Mouse (Mus musculus) kidney, embryonic 14.5 days (tissue): ENCODE measurements at regions not wholly inside any gene's neighbourhood (a gene's known extent, or its start where the extent isn't known, plus 50 kb on each side); places are given as distances from the start of the nearest gene placed in this dataset.

Experiments
- ATAC-seq: fragments of 200-750 bp; cut with Nextera tagmentation; 2 replicates; pipeline ENCODE4 v1.8.0; 2017; ENCODE audit warnings: moderate number of reproducible peaks, mild to moderate bottlenecking, moderate TSS enrichment, moderate library complexity; ENCODE audit not compliant: low FRiP score, low TSS enrichment
- H3K27ac ChIP-seq: fragments of 300-500 bp; sonication (generic); 2 replicates; pipeline ENCODE4 v1.5.1; 2014; ENCODE audit warnings: low read depth, mild to moderate bottlenecking, low read length, moderate library complexity, mixed read lengths
- H3K27me3 ChIP-seq: fragments of 300-500 bp; sonication (generic); 2 replicates; pipeline ENCODE4 v1.6.1; 2014; ENCODE audit warnings: mild to moderate bottlenecking, low read length; ENCODE audit not compliant: control insufficient read depth, insufficient read depth
- H3K36me3 ChIP-seq: fragments of 300-500 bp; sonication (generic); 2 replicates; pipeline ENCODE4 v1.6.1; 2014; ENCODE audit warnings: low read length, mixed read lengths; ENCODE audit not compliant: control insufficient read depth, insufficient read depth
- H3K4me1 ChIP-seq: fragments of 300-500 bp; sonication (generic); 2 replicates; pipeline ENCODE4 v1.6.1; 2014; ENCODE audit warnings: low read length, mixed read lengths; ENCODE audit not compliant: control insufficient read depth, insufficient read depth
- H3K4me2 ChIP-seq: fragments of 300-500 bp; sonication (generic); replicated peaks from 2 replicates; pipeline ENCODE4 v1.6.1; 2014; ENCODE audit warnings: low read depth, mild to moderate bottlenecking, low read length
- H3K4me3 ChIP-seq: fragments of 300-500 bp; sonication (generic); 2 replicates; pipeline ENCODE4 v1.5.1; 2014; ENCODE audit warnings: mild to moderate bottlenecking, low read length
- H3K9ac ChIP-seq: fragments of 300-500 bp; sonication (generic); 2 replicates; pipeline ENCODE4 v1.6.1; 2014; ENCODE audit warnings: low read depth, mild to moderate bottlenecking, low read length, moderate library complexity
- H3K9me3 ChIP-seq: fragments of 300-500 bp; sonication (generic); 2 replicates; pipeline ENCODE4 v1.6.1; 2016; ENCODE audit warnings: low read length; ENCODE audit not compliant: control insufficient read depth
- WGBS: fragments of 180-500 bp; shearing (Covaris S2); extraction: QIAGEN DNeasy Blood & Tissue Kit; methylation state at CpG from one replicate; pipeline ENCODE4 v1.1.7; 2014; 5-methylcytosine and 5-hydroxymethylcytosine counted together

DNA sequence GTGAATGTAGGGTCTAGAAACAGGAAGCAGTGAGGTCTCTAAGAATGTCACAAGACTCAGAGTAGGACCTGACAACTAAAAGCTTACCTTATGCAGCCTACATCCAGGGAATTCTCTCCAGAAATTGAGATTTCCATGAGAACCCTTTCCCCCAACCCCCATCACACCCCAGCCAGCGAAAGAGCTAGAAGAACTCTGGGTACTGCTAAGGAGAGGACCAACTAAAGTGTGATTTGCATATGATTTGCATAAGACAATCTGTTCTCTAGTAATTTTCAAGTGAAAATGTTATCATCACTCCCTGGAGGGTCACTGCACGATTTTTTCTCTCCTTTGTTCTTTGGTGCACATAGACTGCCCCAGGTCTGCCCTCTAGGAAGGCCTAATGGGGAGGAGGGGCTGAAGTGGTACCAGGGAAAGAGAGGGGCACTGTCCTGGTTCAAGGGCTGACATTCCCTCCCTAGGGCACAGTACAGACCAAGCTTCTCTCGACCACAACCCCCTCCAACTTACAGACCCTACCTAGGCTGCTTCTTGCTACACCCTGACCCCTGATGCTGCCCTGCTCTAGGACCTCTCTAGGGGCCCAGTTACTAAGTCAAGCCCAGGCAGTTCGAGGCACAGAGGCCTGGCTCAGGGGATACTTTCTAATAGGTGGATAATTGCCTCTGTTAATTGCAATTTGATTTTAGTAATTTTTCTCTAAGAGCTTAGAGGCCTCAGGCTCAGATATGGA lies 77.4 kb upstream of the Pja1 start:
- H3K4me2 ChIP-seq: no peak overlapping the region
- H3K4me3 ChIP-seq: no peak overlapping the region
- no peaks in the 10 kb centered on the region for H3K9me3 ChIP-seq
- no peak overlapping the region for H3K9ac ChIP-seq
- H3K27me3 ChIP-seq: no peaks in the 10 kb centered on the region
- no peak for ATAC-seq
- no peak overlapping the region for H3K27ac ChIP-seq
- WGBS: 61% methylated on average over 4 of the region's 4 CpGs
- H3K4me1 ChIP-seq: peaks cover 10% of the 10 kb centered on the region; the same call in 1 of the 2 replicates
- H3K36me3 ChIP-seq: no peaks in the 10 kb centered on the region

DNA sequence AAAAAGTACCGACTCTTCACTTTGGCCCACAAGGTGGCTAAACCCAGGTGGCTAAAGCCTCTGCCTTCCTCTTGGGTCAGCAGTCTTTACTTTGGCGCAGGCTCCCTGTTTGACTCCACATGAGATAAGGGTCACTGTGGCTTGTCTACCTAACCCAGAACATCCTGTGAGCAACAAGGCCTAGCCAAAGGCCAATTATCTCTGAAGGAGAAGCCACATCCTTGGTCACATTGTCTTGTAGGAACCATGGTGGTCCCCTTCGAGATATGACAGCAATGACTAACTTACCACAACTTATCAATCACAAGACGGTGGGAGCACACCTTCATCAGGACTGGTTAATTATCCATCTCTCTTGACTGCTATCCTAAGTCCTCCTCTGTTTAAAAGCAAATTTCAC lies 73.3 kb upstream of the Pja1 start:
- Histone ChIP-seq H3K36me3 (no peaks in the 10 kb centered on the region), H3K9me3 (no peaks in the 10 kb centered on the region), H3K4me1 (no peaks in the 10 kb centered on the region), H3K4me2 (no peak overlapping the region), H3K27ac (no peak overlapping the region), H3K27me3 (no peaks in the 10 kb centered on the region), H3K4me3 (no peak overlapping the region), H3K9ac (no peak overlapping the region)
- ATAC-seq: no peak
- 86% methylated on average over 4 of the region's 4 CpGs for WGBS

DNA sequence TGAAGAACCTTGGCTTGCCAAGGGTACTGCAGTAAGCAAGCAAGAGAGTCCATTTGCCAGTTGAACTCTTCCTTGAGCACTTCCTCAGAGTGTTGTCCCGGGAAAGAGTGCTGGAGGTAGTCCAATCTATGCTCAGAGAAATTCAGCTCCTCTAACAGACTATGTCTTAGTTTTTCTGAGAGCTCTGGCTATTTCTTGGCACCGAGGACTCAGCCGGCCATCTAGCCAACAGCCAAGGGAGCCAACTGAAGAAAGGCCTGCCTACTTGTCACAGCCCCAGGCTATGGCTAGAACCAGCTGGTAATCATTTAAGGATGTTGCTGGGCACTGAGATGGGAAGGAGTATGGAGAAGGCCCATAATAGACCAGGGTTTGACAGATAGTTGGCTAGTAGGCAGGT lies 70.8 kb upstream of the Pja1 start:
- ATAC-seq: no peak
- 91% methylated on average over 3 of the region's 3 CpGs for WGBS
- no peak overlapping the region for H3K4me3 ChIP-seq
- no peaks in the 10 kb centered on the region for H3K9me3 ChIP-seq
- no peak overlapping the region for H3K4me2 ChIP-seq
- H3K4me1 ChIP-seq: no peaks in the 10 kb centered on the region
- H3K36me3 ChIP-seq: no peaks in the 10 kb centered on the region
- H3K27me3 ChIP-seq: no peaks in the 10 kb centered on the region
- H3K27ac ChIP-seq: no peak overlapping the region
- H3K9ac ChIP-seq: no peak overlapping the region

DNA sequence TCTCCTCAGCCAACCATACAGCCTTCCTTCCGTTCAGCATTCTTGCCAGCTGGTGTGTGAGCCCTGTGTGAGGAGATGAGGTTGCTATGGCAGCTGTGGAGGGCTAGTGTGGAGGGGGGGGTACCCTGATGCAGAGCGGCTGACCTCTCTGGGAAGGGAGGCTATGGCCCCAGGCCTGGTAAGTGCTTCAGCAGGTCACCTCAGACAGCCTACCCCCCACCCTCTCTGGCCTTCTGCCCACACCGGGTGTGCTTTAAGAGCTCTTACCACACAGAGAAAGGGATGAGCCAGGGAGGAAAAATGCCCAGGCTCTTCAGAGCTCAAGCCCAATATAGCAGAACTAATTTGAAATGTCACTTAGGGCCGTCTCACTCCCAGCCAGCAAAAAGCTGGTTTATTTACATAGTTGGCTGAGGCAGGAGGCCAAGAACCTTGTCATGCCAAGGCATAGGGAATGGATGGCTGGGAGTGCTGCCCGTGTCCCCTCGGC lies 69.1 kb upstream of the Pja1 start:
- no peak overlapping the region for H3K27ac ChIP-seq
- H3K9me3 ChIP-seq: no peaks in the 10 kb centered on the region
- H3K4me1 ChIP-seq: no peaks in the 10 kb centered on the region
- H3K4me3 ChIP-seq: no peak overlapping the region
- no peaks in the 10 kb centered on the region for H3K27me3 ChIP-seq
- 0 out of 2 replicates have a peak, but pooled peaks have one; percentile 43 for ATAC-seq
- no peaks in the 10 kb centered on the region for H3K36me3 ChIP-seq
- no peak overlapping the region for H3K4me2 ChIP-seq
- no peak overlapping the region for H3K9ac ChIP-seq
- 66% methylated on average over 6 of the region's 6 CpGs for WGBS

DNA sequence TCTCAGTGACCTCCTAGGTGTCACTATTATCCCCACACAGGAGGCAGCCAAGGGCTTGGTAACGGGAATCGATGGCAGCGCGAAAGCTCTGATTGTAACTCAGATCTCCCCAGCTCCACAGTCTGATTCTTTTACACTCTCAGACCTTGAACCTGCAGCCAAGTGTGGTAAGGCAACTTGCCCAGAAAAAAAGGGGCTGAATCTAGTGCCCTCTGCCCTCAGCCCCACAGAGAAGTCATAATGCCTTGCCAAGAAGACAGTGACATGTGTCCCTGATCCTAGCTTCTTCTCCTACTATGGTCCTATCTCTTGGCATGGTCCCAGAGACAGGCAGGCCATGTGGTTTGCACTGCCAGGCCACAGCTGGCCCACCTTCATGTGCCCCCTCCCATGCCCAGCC lies 68.6 kb upstream of the Pja1 start:
- WGBS: 95% methylated on average over 4 of the region's 4 CpGs
- H3K27ac ChIP-seq: no peak overlapping the region

DNA sequence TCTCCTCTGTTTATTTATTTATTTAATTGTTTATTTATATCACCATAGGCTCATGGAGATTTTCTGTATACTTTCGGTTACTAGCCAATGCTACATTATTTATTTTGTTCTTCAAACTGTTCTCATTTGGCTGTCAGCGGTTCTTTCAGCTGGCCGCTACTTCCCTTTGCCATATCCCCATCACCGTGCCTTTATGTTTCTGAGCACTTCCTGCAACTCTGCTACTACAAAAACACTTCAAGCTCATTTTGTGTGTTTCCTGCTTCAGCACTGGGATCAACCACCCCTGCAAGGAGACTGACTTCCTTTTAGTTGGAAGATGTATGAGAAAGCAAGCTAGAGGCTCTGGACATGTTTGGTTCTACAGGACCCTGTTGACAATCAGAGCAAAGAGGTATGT lies 66.7 kb upstream of the Pja1 start:
- no peak overlapping the region for H3K27ac ChIP-seq
- H3K9me3 ChIP-seq: no peaks in the 10 kb centered on the region
- no peak for ATAC-seq
- WGBS: 84% methylated on average over 4 of the region's 4 CpGs
- no peaks in the 10 kb centered on the region for H3K27me3 ChIP-seq
- no peak overlapping the region for H3K4me3 ChIP-seq
- H3K9ac ChIP-seq: no peak overlapping the region
- H3K4me2 ChIP-seq: no peak overlapping the region
- H3K36me3 ChIP-seq: no peaks in the 10 kb centered on the region
- H3K4me1 ChIP-seq: no peaks in the 10 kb centered on the region

More for the DNA sequence above, 68.6 kb upstream of the Pja1 start:
- no peaks in the 10 kb centered on the region for H3K4me1 ChIP-seq
- no peak overlapping the region for H3K4me3 ChIP-seq
- ATAC-seq: no peak
- no peaks in the 10 kb centered on the region for H3K27me3 ChIP-seq
- H3K9me3 ChIP-seq: no peaks in the 10 kb centered on the region
- no peak overlapping the region for H3K9ac ChIP-seq
- no peaks in the 10 kb centered on the region for H3K36me3 ChIP-seq
- no peak overlapping the region for H3K4me2 ChIP-seq

DNA sequence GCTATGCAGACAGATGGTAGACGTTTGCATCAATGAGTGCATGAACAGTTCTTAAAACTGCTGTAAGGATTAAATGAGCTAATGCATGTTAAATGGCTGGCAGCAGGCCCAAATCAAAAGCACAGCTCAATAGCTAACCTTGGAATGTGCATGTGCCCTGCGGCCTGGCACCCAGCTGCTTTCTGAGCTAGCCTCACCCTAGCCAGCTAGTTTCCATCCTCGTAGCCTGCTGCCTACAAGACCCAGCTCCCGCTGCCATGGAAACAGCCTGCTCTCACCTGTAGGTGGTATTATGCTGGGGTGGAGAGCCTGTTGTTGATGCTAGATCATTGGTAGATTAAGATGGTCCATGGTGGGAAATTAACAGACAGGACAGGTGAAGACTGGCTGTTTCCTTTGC lies 63.8 kb upstream of the Pja1 start:
- 73% methylated on average over 4 of the region's 4 CpGs for WGBS
- Histone ChIP-seq H3K4me2 (no peak overlapping the region), H3K27me3 (no peaks in the 10 kb centered on the region; the same call in 1 of the 2 replicates), H3K4me1 (no peaks in the 10 kb centered on the region), H3K36me3 (no peaks in the 10 kb centered on the region), H3K9me3 (no peaks in the 10 kb centered on the region), H3K27ac (no peak overlapping the region), H3K9ac (no peak overlapping the region), H3K4me3 (no peak overlapping the region)
- no peak for ATAC-seq

DNA sequence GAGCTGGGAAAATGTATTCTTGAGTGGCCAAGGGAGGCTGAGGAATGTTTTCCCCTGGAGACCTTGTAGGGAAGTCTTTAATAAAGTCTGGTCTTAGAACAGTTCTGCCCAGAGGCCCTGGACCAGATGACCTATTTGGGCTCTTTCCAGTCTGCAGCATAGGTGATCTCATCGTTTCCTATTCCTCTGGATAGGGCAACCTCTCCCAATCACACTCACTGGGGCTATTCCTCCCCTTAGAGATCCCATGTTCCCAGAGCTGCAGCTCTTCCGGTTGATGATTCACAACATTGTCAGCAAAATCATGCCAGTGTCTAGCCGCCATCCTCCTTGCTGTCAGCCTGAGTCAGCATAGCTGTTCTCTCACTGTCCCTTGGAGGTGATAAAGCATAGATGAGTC lies 60.1 kb upstream of the Pja1 start:
- WGBS: 77% methylated on average over 3 of the region's 3 CpGs
- Histone ChIP-seq H3K27me3 (no peaks in the 10 kb centered on the region; the same call in 1 of the 2 replicates), H3K4me3 (no peak overlapping the region)

DNA sequence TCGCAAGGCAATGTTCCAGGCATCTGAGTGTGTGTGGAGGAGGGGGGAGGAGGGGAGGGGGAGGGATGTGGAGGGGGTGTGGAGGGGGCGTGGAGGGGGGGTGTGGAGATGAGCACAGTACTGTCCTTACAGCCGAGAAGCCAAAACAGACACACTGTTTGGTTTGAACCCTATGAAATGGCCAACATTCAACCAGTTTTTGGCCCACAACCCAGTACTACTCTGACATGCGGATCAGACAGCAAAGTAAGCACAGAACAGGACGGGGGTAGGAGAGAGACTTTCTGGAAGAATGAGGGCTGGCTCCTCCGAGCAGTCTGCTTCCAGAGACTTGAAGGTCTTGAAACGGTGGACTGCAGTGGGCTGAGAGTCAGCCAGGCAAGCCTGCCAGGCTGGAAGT lies 59.4 kb upstream of the Pja1 start:
- no peak overlapping the region for H3K4me3 ChIP-seq
- no peak for ATAC-seq
- no peak overlapping the region for H3K27ac ChIP-seq
- H3K9ac ChIP-seq: no peak overlapping the region
- H3K4me1 ChIP-seq: no peaks in the 10 kb centered on the region
- H3K27me3 ChIP-seq: no peaks in the 10 kb centered on the region; the same call in 1 of the 2 replicates
- no peaks in the 10 kb centered on the region for H3K36me3 ChIP-seq
- no peaks in the 10 kb centered on the region for H3K9me3 ChIP-seq
- 70% methylated on average over 7 of the region's 7 CpGs for WGBS
- no peak overlapping the region for H3K4me2 ChIP-seq

More for the DNA sequence above, 60.1 kb upstream of the Pja1 start:
- Histone ChIP-seq H3K9ac (no peak overlapping the region), H3K4me2 (no peak overlapping the region), H3K4me1 (no peaks in the 10 kb centered on the region), H3K27ac (no peak overlapping the region), H3K9me3 (no peaks in the 10 kb centered on the region), H3K36me3 (no peaks in the 10 kb centered on the region)
- ATAC-seq: no peak
